Mouse (Mus musculus): ENCODE data around the gene Ppp1r15a.
"Not testable (repeated sequence)": the region's sequence is repeated elsewhere in the genome, so short reads cannot be mapped to it uniquely, and the experiment has no call there.

Ppp1r15a gene

DNA sequence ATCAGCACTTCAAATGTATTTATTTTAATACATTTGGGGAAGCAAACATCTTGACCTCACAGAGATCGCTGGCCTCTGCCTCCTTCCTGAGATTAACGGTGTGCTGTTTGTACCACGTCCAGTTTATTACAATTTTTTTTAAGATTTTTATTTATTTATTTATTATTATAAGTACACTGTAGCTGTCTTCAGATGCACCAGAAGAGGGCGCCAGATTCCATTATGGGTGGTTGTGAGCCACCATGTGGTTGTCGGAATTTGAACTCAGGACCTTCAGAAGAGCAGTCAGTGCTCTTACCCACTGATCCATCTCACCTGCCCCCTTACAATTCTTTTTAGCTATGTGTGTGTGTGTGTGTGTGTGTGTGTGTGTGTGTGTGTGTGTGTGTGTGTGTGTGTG lies 9.2 kb downstream of the Ppp1r15a start:
- DNase-seq: not testable (repeated sequence)

DNA sequence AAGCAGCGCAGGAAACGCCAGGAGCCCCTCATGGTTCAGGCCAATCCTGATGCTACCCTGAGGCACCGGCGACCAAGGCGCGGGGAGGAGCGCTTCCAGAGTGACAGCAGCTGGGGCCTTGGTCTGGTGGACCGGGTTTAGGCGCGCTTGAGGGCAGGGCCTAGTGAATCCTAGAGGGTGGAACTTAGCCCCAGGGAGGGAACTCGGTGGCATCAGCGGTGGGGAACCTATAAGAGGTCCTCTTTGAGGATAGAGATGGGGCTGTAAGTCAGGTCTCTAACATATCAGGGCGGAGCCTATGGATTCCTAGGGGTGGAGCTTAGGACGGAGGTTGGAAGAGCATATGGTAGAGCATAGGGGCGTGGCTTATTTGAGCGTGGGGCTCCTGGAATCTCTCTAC lies 10.6 kb downstream of the Ppp1r15a start:
- no peak for DNase-seq

GRCm38 (mm10) chr7:45514411-45514810 lies 11.7 kb downstream of the Ppp1r15a start:
- no peak for DNase-seq

- DNase-seq: peak; percentile 89
Measured at GRCm38 (mm10) chr7:45509912-45510787, 15.9 kb downstream of the Ppp1r15a start, which contains the start of gene Nucb1. Gene Nucb1 (minus strand): TSS chr7:45510406.

DNA sequence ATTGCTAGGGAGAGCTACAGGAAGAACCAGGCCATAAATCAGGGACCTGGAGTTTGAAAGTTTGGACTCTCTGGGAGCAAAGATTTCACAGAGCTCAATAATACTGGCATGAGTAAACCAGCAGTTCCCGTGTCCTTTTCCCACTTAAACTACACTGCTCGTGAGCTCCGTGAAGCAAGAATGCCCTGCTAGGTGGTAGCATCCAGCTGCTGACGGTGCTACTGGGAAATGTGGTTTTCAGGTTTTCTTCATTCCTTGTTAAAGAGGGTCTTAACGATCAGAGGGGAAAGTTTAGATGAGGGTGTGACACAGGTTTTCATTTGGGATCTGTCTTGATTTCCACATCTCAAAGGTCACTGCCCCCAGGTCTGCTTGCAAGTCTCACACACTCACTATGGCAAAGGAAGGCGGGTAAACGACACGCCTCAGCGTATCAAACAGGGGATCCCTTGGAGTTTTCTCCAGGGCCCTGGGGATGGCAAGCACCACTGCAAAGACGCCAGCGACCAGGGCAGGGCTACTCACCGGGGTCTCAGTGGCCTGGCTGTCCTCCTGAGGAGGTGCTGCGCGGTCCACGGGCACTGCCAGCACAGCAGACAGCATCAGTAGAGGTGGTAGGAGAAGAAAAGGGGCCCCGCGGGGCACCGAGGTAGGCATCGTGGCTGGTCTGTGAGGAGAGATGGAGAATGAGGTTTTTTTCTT lies 16.7 kb downstream of the Ppp1r15a start:
- peak; percentile 47 for DNase-seq

GRCm38 (mm10) chr7:45508561-45508960 lies 17.5 kb downstream of the Ppp1r15a start:
- DNase-seq: no peak

DNA sequence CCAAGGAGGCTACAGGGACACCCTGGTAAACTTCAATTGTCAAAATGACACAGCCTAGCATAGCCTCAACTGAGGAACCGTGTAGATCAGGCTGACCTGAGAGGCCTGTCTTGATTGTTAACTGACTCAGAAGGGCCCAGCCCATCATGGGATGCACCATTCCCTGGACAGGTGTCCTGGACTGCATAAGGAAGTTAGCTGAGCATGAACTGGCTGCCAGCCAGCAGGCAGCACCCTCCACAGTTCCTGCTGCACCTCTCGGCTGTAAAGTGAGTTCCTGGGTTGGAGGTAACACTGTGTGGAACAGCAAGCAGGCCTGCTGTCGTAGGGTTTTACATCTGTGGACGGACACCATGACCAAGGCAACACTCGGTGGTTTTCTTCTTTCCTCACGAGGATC lies 18.5 kb downstream of the Ppp1r15a start:
- DNase-seq: peak; percentile 65

DNA sequence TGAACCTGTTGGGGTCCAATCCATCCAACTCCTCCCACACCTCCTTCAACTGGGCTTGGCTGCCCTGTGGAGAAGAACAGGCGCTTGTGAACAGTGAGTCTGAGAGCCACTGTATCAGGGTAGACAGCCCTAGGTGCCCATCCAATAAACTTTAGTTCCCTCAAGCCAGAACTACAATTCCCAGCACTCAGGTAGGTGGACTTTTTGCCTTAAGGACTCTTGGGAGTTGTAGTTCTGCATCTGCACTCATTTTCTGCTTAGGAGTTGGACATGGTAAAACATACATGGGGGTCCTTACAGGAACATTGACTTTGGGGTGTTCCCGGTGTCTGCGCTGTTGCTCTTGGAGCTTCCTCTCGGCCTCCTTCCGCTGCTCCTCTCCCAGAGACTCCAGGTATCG lies 27.6 kb downstream of the Ppp1r15a start:
- DNase-seq: no peak

DNA sequence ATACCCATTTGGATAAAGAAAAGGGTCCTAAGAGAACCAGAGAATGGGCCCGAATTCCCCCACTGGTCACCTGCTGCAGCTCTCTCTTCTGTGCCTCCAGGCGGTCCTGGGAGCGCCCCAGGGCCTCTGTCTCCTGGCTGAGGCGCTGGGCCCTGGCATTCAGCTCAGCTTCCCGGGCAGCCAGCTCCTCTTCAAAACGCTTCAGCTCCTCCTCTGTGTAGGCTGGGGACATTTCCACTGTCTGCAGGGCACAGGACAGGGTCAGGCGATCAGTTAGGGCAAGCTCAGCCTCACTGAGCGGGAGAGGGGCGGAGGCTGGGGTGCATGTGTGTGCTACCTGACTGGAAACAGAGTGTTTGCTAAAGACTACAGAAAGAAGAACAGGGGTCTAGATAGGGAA lies 31.5 kb downstream of the Ppp1r15a start:
- peak; percentile 49 for DNase-seq

DNA sequence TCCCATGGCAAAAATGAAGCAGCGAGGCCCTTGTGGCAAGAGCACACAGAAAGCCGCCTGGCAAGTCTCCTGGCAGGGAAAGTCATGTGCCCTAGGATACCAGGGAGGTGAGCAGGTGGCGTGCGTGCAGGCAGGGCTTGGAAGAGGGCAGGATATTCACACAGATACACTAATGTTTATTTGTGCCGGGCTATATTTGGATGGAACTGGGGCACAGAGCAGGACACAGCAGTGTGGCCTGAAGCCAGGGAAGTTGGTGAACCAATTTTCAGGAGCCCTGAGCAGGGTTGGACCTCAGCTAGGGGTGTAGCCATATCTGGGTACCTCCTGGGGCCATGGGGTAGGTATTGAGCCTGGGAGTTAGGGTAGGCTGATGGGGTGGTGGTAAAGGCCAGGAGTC lies 33.1 kb downstream of the Ppp1r15a start:
- DNase-seq: peak; percentile 90

GRCm38 (mm10) chr7:45492225-45492844 lies 33.7 kb downstream of the Ppp1r15a start:
- peak; percentile 54 for DNase-seq

- DNase-seq: no peak
Measured at GRCm38 (mm10) chr7:45491264-45491663, 34.8 kb downstream of the Ppp1r15a start.

DNA sequence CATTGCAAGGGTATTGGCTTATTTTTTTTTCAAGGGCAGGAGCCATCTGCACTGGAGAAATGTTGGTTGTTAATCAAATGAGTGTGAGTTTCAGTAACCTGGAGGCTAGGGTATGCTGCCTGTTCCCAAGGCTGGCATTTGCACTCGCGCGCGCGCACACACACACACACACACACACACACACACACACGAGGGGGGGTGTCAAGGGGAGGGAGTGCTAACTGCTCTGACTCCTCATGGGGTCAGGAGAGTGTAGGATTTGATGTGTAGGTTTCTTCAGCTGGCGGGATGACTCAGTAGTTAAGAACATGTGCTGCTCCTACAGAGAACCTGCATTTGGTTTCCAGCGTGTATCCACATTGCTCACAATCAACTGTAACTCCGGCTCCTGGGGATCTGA lies 35.2 kb downstream of the Ppp1r15a start:
- no peak for DNase-seq

DNA sequence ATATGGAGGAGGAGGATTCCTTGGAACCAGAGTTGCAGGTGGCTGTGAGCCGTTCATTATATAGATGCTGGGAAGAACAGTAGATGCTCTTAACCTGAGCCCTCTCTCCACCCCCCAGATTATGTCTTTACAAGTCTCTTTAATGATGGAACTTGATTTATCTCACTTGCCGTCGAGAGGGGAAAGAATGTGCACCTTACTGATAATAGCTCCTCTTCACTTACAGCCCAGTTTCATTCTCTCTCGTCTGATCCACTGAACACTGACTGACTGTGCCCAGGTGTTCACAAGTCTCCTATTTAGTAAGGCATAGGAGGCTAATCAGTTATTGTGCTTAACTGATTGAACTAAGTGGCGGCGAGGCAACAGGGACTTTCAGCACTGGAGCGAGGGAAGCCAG lies 36.5 kb downstream of the Ppp1r15a start:
- DNase-seq: no peak

- DNase-seq: peak; percentile 77
Measured at GRCm38 (mm10) chr7:45488293-45489204, 37.5 kb downstream of the Ppp1r15a start, which contains the start of gene Dhdh. Gene Dhdh (minus strand): TSS chr7:45488805.

- DNase-seq: peak; percentile 35
Measured at GRCm38 (mm10) chr7:45487861-45488292, 38.2 kb downstream of the Ppp1r15a start.

DNA sequence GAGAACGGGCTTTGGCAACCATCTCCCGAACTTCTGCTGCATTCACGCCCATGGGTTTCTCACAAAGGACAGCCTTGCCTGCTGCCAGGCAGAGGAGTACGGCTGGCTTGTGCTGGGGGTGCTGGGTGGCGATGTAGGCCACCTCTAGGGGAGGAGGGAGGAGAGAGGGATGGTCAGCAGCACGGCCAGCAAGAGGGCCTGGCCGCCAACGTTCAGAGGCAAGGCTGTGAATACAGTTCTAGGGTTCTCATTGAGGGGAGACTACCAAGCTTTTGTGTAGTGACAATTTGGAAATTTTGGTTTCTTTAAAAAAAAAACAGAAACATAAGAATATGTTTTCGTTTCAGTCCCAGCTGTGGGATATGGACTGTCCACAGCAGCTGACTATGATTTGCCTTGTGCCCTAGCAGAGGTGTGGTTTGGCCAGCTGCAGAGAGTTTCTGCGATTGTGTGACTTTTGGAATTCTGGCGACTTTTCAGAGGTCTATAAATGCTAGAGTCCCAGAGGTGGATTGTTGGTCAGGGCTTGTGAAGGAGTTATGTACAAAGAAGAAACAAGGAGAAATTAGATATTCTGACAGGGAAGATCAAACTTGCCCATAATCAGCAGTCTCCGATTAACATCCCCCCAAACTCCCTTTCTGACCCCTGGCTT lies 39.2 kb downstream of the Ppp1r15a start, which contains the start of gene Gm45808:
TSS of gene Gm45808 (minus strand) at position 51 of the 655 bp plus-strand sequence.
- peak; percentile 28 for DNase-seq

- DNase-seq: no peak
Measured at GRCm38 (mm10) chr7:45486158-45486557, 39.9 kb downstream of the Ppp1r15a start.

GRCm38 (mm10) chr7:45484985-45485384 lies 41.1 kb downstream of the Ppp1r15a start:
- not testable (repeated sequence) for DNase-seq

DNA sequence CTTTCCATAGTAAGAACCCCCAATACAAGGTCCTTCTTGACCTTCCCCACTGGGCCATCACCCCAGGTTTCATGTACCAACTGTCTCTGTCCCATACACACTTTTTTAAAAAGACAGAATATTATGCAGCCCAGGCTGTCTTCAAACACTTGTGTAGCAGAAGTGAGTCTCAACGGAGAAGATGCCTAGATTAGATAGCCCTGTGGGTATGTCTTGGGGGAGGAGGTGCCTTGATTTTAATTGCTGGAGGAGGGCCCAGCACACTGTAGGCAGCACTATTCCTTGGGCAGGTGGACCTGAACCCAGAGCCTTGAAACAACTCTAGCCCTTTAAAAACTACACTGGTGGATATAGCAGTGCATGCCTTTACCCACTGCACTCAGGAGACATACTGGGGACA lies 43.9 kb downstream of the Ppp1r15a start:
- DNase-seq: no peak

DNA sequence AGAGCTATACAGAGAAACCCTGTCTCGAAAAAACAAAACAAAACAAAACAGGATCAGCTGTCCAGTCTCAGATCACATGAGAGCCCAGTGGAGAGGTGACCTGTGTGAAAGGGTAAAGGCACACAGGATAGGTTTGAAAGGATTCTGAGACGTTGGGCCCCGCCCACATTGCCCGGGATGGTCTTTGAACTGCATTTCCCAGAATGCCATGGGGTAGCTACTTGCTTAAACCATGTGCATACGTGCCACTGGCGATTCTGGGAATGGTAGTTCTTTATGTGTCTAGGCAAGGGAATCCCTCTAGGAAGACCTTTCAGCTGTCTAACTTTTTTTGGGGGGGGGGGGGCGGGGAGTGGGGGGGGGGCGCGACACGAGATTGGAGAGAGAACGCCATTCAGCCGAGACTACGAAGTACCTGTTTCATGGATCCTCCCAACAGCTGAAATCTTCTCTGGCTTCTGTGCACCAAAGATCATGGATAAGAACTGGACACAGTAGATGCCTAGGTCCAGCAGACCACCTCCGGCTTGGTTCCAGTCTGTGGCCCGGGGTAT lies 44.6 kb downstream of the Ppp1r15a start, which contains the start of gene Tulp2:
TSS of gene Tulp2 (plus strand) at position 504 of the 554 bp plus-strand sequence.
- peak; percentile 74 for DNase-seq
